Mouse (Mus musculus): ENCODE measurements around the gene Pygb. TPM values are rescaled to one million over a fixed set of nuclear protein-coding genes. Genes with fewer than 3 reads are reported as not detected.
A peak's percentile ranks its signal among the peaks of the same experiment; 100 is the strongest.

The Pygb gene
- polyA plus RNA-seq, 1 experiment from 2014 or later: 39.4 TPM

- DNase-seq (ENCODE audit: low spot score) (no peak), ATAC-seq (ENCODE audit: insufficient number of reproducible peaks, low FRiP score, low TSS enrichment, low read depth) (no peak)
- H3K9ac ChIP-seq (ENCODE audit: low read length): no peak overlapping the region
- no peak overlapping the region for H3K27ac ChIP-seq (replicated peaks; ENCODE audit: low read depth, low read length)
- 88% methylated on average over 13 of the region's 13 CpGs for WGBS
- H3K36me3 ChIP-seq (ENCODE audit: control insufficient read depth, insufficient read depth, low read length): no peaks in the 10 kb centered on the region; the same call in 1 of the 2 replicates
- no peak overlapping the region for H3K4me3 ChIP-seq (ENCODE audit: low read depth, low read length)
- H3K9me3 ChIP-seq (ENCODE audit: control insufficient read depth, low read length): no peaks in the 10 kb centered on the region
- H3K4me2 ChIP-seq (ENCODE audit: low read depth, severe bottlenecking): no peak overlapping the region
- no peaks in the 10 kb centered on the region for H3K4me1 ChIP-seq (ENCODE audit: control insufficient read depth, insufficient read depth, low read length)
- H3K27me3 ChIP-seq (ENCODE audit: control insufficient read depth, insufficient read depth, low read length): no peaks in the 10 kb centered on the region
Measured at GRCm38 (mm10) chr2:150750129-150750979, 36.2 kb upstream of the Pygb start.

- H3K36me3 ChIP-seq (ENCODE audit: control insufficient read depth, insufficient read depth, low read length): no peaks in the 10 kb centered on the region; the same call in 1 of the 2 replicates
- DNase-seq (ENCODE audit: low spot score) (no peak), ATAC-seq (ENCODE audit: insufficient number of reproducible peaks, low FRiP score, low TSS enrichment, low read depth) (no peak)
- H3K4me1 ChIP-seq (ENCODE audit: control insufficient read depth, insufficient read depth, low read length): no peaks in the 10 kb centered on the region
- H3K9me3 ChIP-seq (ENCODE audit: control insufficient read depth, low read length): no peaks in the 10 kb centered on the region
- H3K4me3 ChIP-seq (ENCODE audit: low read depth, low read length): no peak overlapping the region
- no peak overlapping the region for H3K9ac ChIP-seq (ENCODE audit: low read length)
- WGBS: 91% methylated on average over 3 of the region's 3 CpGs
- H3K4me2 ChIP-seq (ENCODE audit: low read depth, severe bottlenecking): no peak overlapping the region
- H3K27me3 ChIP-seq (ENCODE audit: control insufficient read depth, insufficient read depth, low read length): no peaks in the 10 kb centered on the region
- H3K27ac ChIP-seq (replicated peaks; ENCODE audit: low read depth, low read length): no peak overlapping the region
Measured at GRCm38 (mm10) chr2:150755016-150755415, 31.5 kb upstream of the Pygb start.

GRCm38 (mm10) chr2:150761476-150761875 is 25.1 kb upstream of the Pygb start:
- Histone ChIP-seq H3K27me3 (ENCODE audit: control insufficient read depth, insufficient read depth, low read length) (no peaks in the 10 kb centered on the region), H3K4me3 (ENCODE audit: low read depth, low read length) (no peak overlapping the region), H3K9ac (ENCODE audit: low read length) (no peak overlapping the region), H3K9me3 (ENCODE audit: control insufficient read depth, low read length) (no peaks in the 10 kb centered on the region), H3K27ac (replicated peaks; ENCODE audit: low read depth, low read length) (no peak overlapping the region), H3K4me1 (ENCODE audit: control insufficient read depth, insufficient read depth, low read length) (no peaks in the 10 kb centered on the region), H3K36me3 (ENCODE audit: control insufficient read depth, insufficient read depth, low read length) (peaks cover 5% of the 10 kb centered on the region; the same call in 1 of the 2 replicates), H3K4me2 (ENCODE audit: low read depth, severe bottlenecking) (no peak overlapping the region)
- ATAC-seq (ENCODE audit: insufficient number of reproducible peaks, low FRiP score, low TSS enrichment, low read depth): no peak
- 88% methylated on average over 7 of the region's 7 CpGs for WGBS
- DNase-seq (ENCODE audit: low spot score): no peak

GRCm38 (mm10) chr2:150765619-150766018 is 20.9 kb upstream of the Pygb start:
- 83% methylated on average over 2 of the region's 2 CpGs for WGBS
- no peak overlapping the region for H3K4me2 ChIP-seq (ENCODE audit: low read depth, severe bottlenecking)
- DNase-seq (ENCODE audit: low spot score) (no peak), ATAC-seq (ENCODE audit: insufficient number of reproducible peaks, low FRiP score, low TSS enrichment, low read depth) (0 out of 2 replicates have a peak, but pooled peaks have one; percentile 38)
- H3K27ac ChIP-seq (replicated peaks; ENCODE audit: low read depth, low read length): no peak overlapping the region
- peaks cover 5% of the 10 kb centered on the region; the same call in 1 of the 2 replicates for H3K36me3 ChIP-seq (ENCODE audit: control insufficient read depth, insufficient read depth, low read length)
- no peaks in the 10 kb centered on the region for H3K27me3 ChIP-seq (ENCODE audit: control insufficient read depth, insufficient read depth, low read length)
- H3K4me3 ChIP-seq (ENCODE audit: low read depth, low read length): no peak overlapping the region
- H3K4me1 ChIP-seq (ENCODE audit: control insufficient read depth, insufficient read depth, low read length): no peaks in the 10 kb centered on the region
- no peak overlapping the region for H3K9ac ChIP-seq (ENCODE audit: low read length)
- H3K9me3 ChIP-seq (ENCODE audit: control insufficient read depth, low read length): no peaks in the 10 kb centered on the region

GRCm38 (mm10) chr2:150766083-150766862 is 20.3 kb upstream of the Pygb start:
- Histone ChIP-seq H3K9ac (ENCODE audit: low read length) (no peak overlapping the region), H3K27me3 (ENCODE audit: control insufficient read depth, insufficient read depth, low read length) (no peaks in the 10 kb centered on the region), H3K4me1 (ENCODE audit: control insufficient read depth, insufficient read depth, low read length) (no peaks in the 10 kb centered on the region), H3K36me3 (ENCODE audit: control insufficient read depth, insufficient read depth, low read length) (peaks cover 5% of the 10 kb centered on the region; the same call in 1 of the 2 replicates), H3K27ac (replicated peaks; ENCODE audit: low read depth, low read length) (no peak overlapping the region), H3K4me2 (ENCODE audit: low read depth, severe bottlenecking) (no peak overlapping the region), H3K4me3 (ENCODE audit: low read depth, low read length) (no peak overlapping the region), H3K9me3 (ENCODE audit: control insufficient read depth, low read length) (no peaks in the 10 kb centered on the region)
- DNase-seq (ENCODE audit: low spot score): no peak
- no peak for ATAC-seq (ENCODE audit: insufficient number of reproducible peaks, low FRiP score, low TSS enrichment, low read depth)
- WGBS: 91% methylated on average over 4 of the region's 4 CpGs

- no peak for ATAC-seq (ENCODE audit: insufficient number of reproducible peaks, low FRiP score, low TSS enrichment, low read depth)
Measured at GRCm38 (mm10) chr2:150768678-150769077, 17.9 kb upstream of the Pygb start.

GRCm38 (mm10) chr2:150770747-150771146 is 15.8 kb upstream of the Pygb start:
- Histone ChIP-seq H3K9ac (ENCODE audit: low read length) (no peak overlapping the region), H3K4me1 (ENCODE audit: control insufficient read depth, insufficient read depth, low read length) (no peaks in the 10 kb centered on the region), H3K27me3 (ENCODE audit: control insufficient read depth, insufficient read depth, low read length) (no peaks in the 10 kb centered on the region), H3K9me3 (ENCODE audit: control insufficient read depth, low read length) (no peaks in the 10 kb centered on the region), H3K36me3 (ENCODE audit: control insufficient read depth, insufficient read depth, low read length) (0 out of 2 replicates have a peak, but pooled peaks cover 3% of the 10 kb centered on the region), H3K27ac (replicated peaks; ENCODE audit: low read depth, low read length) (no peak overlapping the region), H3K4me3 (ENCODE audit: low read depth, low read length) (no peak overlapping the region), H3K4me2 (ENCODE audit: low read depth, severe bottlenecking) (no peak overlapping the region)
- WGBS: 73% methylated on average over 1 of the region's 1 CpGs
- no peak for DNase-seq (ENCODE audit: low spot score)
- no peak for ATAC-seq (ENCODE audit: insufficient number of reproducible peaks, low FRiP score, low TSS enrichment, low read depth)

More at GRCm38 (mm10) chr2:150768678-150769077, 17.9 kb upstream of the Pygb start:
- Histone ChIP-seq H3K27ac (replicated peaks; ENCODE audit: low read depth, low read length) (no peak overlapping the region), H3K4me2 (ENCODE audit: low read depth, severe bottlenecking) (no peak overlapping the region), H3K36me3 (ENCODE audit: control insufficient read depth, insufficient read depth, low read length) (0 out of 2 replicates have a peak, but pooled peaks cover 3% of the 10 kb centered on the region), H3K9me3 (ENCODE audit: control insufficient read depth, low read length) (no peaks in the 10 kb centered on the region), H3K4me3 (ENCODE audit: low read depth, low read length) (no peak overlapping the region), H3K4me1 (ENCODE audit: control insufficient read depth, insufficient read depth, low read length) (no peaks in the 10 kb centered on the region), H3K9ac (ENCODE audit: low read length) (no peak overlapping the region), H3K27me3 (ENCODE audit: control insufficient read depth, insufficient read depth, low read length) (no peaks in the 10 kb centered on the region)
- DNase-seq (ENCODE audit: low spot score): no peak
- 84% methylated on average over 1 of the region's 1 CpGs for WGBS

GRCm38 (mm10) chr2:150771169-150771568 is 15.4 kb upstream of the Pygb start:
- DNase-seq (ENCODE audit: low spot score) (no peak), ATAC-seq (ENCODE audit: insufficient number of reproducible peaks, low FRiP score, low TSS enrichment, low read depth) (no peak)
- WGBS: 89% methylated on average over 6 of the region's 6 CpGs
- Histone ChIP-seq H3K4me2 (ENCODE audit: low read depth, severe bottlenecking) (no peak overlapping the region), H3K36me3 (ENCODE audit: control insufficient read depth, insufficient read depth, low read length) (0 out of 2 replicates have a peak, but pooled peaks cover 3% of the 10 kb centered on the region), H3K27ac (replicated peaks; ENCODE audit: low read depth, low read length) (no peak overlapping the region), H3K9me3 (ENCODE audit: control insufficient read depth, low read length) (no peaks in the 10 kb centered on the region), H3K27me3 (ENCODE audit: control insufficient read depth, insufficient read depth, low read length) (no peaks in the 10 kb centered on the region), H3K4me1 (ENCODE audit: control insufficient read depth, insufficient read depth, low read length) (no peaks in the 10 kb centered on the region), H3K9ac (ENCODE audit: low read length) (no peak overlapping the region), H3K4me3 (ENCODE audit: low read depth, low read length) (no peak overlapping the region)

Data from limb, embryonic 11.5 days (tissue).